Mouse (Mus musculus) thymus, adult 18-20 months (tissue): ENCODE measurements around the gene Sema6d.

Experiments
- DNase-seq, 2 experiments: peaks; one replicate each; pipeline ENCODE4 v3.0.0; 2022; ENCODE audit warnings: mixed read lengths in 2 of 2

Gene Sema6d

DNA sequence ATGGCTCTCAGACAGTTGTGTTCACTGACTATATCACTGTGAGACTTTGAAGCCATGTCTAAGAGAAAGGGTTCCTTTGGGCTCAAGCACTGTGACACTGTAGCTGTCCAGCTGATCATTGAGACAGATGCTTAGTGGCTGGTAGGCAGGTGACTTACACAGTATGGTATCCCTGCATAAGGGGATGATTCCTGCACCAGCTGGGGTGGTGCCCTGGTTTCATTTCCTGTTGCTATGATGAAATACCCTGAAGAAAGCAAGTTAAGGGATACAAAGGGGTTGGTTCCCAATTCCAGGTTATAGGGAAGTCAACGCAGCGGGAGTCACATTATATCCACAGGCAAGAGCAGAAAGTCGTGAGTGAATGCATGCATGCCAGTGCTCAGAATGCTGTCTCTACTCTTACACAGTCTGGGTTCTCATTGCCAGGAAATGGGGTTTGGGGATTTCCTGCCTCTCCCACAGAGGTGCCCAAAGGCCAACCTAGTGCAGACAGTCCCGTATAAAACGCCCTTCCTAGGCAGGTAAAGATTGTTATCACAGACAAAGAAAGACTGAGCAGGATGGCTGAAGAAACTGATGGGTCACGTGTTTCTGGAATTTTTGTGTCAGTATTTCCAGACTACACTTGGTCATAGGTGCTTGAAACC, 532.3 kb downstream of the Sema6d start:
- DNase-seq, result no peak

- DNase-seq, result no peak
These were observed 534.6 kb downstream of the Sema6d start for GRCm38 (mm10) chr2:124624247-124624929.

DNA sequence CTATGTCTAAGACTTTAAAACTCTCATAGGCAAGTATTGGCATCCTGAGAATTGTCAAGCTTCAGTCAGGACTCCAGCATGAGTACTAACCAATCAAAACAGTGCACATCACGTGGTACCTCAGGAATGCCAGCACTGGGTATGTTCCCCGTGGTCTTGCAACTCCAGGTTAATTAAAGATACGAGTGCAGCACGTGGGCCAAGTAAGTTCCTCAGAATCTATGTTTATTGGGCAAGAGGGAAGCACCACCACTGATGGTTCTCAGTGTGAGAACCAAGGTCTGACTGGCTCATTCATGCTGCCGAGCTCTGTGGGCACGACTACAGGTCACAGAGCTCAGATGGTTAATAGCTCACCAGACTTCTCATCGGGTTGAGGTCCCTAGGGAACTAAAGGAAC, 536.7 kb downstream of the Sema6d start:
- DNase-seq, result no peak

DNA sequence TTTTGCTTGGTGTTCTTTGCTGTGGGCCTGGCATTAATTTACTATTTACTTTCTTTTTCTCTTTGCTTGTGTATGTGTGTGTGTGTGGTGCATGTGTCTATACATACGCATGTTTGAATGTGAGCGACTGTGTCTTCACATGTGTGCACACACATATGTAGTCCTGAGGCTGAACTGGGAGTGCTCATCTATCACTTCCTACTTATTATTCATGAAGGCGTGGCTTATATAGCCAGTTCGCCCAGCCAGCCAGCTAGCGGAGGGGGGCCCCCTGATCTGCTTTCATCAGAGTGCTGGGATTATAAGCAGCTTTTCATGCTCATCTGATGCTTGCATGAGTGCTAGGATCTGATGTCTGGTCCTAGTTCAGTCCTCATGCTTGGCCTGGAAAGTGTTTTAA, 537.9 kb downstream of the Sema6d start:
- DNase-seq, result no peak

DNA sequence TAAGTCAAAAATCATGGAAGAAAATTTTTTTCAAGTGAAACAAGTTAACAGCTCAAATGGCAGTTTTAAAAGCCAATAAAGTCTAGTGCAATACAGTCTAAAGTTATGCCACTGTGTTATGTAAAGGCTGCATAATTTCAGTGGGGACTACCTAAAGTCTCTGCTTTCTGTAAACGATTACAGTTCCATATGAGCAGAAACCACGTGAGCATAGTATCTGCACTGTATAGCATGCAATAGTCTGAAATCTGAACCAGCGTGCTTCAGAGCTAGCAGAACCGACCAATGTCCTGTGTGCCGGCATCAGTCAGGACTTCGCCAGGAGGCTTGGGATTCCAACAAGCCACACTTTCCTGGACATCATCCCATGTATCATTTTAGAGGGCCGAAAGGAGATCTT, 538.9 kb downstream of the Sema6d start:
- DNase-seq, result no peak

- DNase-seq, result no peak
These were observed 544.7 kb downstream of the Sema6d start for GRCm38 (mm10) chr2:124634400-124634998.

GRCm38 (mm10) chr2:124635271-124635865, 545.6 kb downstream of the Sema6d start:
- DNase-seq, result no peak

GRCm38 (mm10) chr2:124637080-124637479, 547.3 kb downstream of the Sema6d start:
- no peak for DNase-seq

DNA sequence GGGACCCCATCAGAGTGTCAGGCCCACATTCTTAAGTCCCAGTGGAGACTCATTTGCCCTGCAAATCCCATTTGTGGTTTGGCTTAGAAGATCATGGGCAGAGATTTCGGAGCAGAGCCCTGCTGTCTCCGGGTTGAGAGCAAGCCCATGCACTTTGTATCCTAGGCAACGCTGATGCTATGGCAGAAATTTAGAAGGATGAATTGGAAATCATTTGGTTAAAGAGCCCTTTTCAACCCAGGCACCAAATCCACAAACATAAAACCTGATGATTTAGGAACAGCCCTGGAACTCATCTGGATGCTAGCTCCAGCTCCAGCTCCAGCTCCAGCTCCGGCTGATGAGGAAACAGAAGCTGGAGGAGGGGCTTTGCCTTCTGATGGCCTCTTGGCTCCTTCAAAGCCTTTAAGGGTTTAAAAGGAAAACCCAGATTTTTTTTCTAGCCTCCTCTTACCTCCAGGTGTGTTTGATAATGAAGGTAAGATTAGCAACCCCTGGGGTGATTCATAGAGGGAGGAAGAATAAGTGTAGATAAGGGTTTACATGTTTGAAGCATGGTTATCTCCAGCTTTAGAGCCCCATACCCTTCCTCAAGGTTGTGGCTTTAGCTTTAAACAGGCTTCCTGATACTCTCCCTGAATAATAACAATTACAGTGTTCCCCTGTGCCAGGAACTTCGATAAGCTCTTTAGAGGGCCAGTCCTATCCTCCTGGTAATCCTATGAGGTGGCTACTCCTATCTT, 549.6 kb downstream of the Sema6d start:
- no peak for DNase-seq

GRCm38 (mm10) chr2:124640500-124641193, 550.9 kb downstream of the Sema6d start:
- no peak for DNase-seq

- DNase-seq, result no peak
These were observed 551.4 kb downstream of the Sema6d start for GRCm38 (mm10) chr2:124641194-124641558.

DNA sequence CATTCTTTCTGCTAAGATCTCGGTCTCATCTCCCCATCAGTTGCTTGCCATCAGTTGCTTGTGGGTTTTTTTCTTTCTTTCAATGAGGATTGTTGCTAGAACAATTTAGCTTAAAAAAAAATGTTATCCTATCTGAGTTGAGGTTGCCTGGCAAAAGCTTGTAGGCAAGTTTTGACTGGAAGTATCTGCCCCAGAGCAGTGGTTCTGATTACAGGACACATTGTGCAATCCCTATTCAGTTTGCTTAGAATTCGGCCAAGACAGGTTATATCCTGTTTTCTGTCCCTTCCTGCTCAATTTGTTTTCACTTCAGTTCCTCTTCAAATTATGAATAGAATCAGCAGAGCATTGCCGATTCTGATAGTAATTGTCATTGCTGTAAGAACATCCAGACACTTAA, 552.4 kb downstream of the Sema6d start:
- no peak for DNase-seq

DNA sequence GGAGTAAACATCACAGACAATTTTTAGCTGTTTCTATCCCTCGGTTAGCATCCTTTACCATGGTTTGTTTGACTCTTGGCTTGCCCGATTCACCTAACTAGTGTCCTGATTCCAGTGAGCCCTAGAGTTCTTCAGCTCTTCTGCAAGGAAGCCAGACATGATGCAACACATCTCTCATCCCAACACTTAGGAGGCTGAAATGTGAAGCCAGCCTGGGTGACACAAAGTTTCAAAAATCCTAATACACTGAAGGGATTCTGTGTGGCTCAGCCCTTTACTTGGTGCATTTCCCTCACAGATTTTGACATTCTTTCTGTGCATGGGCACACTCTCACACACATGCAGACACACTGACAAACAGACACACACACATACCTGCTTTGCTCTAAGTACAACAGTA, 560.8 kb downstream of the Sema6d start:
- DNase-seq, result no peak

DNA sequence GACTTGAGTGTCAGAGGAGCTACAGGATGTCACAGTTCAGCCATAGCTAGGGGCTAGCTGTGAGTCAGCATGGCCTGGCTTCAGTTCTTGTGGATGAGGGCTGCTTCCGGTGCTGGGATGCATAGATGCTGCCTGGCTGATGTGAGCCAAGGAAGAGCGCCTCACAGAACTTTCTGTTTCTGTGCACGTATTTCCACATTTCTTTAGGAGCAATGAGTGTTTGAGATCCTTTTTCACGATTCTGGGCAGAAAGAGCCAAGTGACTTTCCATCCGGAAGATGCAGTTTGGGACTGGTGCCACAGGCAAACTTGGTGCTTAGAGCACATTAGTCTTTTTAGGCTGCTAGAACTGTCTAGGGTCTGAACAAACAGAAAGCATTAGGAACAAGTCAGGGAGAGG, 561.4 kb downstream of the Sema6d start:
- DNase-seq, result no peak

- DNase-seq, result no peak
These were observed 563.4 kb downstream of the Sema6d start for GRCm38 (mm10) chr2:124653161-124653560.

GRCm38 (mm10) chr2:124657358-124657757, 567.6 kb downstream of the Sema6d start:
- no peak for DNase-seq

DNA sequence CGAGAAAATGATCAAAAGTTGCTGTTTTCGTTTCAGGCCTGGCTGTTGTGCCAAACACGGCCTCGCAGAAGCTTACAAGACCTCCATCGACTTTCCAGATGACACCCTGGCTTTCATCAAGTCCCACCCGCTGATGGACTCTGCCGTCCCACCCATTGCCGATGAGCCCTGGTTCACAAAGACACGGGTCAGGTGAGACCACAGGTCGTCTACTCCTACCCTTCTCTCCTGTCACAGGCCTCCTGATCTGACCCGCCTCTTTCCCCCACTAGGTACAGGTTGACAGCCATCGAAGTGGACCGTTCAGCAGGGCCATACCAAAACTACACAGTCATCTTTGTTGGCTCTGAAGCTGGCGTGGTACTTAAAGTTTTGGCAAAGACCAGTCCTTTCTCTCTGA, 568.6 kb downstream of the Sema6d start:
- DNase-seq, result no peak

GRCm38 (mm10) chr2:124659601-124660000, 569.8 kb downstream of the Sema6d start:
- no peak for DNase-seq

DNA sequence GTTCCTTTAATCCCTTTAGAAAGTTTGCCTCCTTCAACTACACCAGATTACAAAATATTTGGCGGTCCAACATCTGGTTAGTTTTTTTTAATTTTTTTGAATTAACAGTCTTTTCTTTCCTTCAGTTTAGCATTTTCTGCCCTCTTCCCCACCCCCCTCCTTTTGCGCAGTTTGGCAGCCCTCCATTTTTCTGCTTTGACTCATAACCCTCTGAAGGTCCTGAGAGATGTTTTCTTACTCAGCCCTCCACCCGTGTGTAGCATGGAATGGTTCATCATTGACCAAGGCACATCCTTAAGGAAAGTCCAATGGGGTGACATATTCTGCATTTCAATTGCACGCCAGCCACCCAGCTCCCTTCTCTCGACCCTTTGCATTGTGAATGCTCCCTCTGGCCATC, 570.9 kb downstream of the Sema6d start:
- no peak for DNase-seq

- DNase-seq, result no peak
These were observed 571.5 kb downstream of the Sema6d start for GRCm38 (mm10) chr2:124661316-124661715.

DNA sequence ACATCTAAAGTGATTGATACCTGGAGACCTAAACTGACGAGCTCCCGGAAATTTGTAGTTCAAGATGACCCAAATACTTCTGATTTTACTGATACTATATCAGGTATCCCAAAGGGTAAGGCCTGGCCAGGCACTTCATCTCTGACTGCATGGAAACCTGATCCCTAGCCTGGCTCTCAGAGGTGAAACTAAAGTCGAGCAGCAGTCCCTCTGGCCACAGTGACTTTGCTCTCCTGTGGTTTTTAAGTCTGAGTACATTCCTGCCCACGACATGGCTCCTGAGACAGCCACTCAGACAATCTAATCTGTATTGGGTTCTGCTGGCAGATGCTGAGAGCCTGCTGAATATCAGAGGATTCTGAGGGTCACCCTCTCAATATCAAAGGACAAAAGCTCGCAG, 572.5 kb downstream of the Sema6d start:
- DNase-seq, result no peak

DNA sequence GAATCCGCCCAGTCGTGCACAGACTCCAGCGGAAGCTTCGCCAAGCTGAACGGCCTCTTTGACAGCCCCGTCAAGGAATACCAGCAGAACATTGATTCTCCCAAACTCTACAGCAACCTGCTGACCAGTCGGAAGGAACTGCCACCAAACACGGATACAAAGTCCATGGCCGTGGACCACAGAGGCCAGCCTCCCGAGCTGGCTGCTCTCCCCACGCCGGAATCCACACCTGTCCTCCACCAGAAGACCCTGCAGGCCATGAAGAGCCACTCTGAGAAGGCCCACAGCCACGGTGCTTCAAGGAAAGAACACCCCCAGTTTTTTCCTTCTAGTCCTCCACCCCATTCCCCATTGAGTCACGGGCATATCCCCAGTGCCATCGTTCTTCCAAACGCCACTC, 574.4 kb downstream of the Sema6d start:
- no peak for DNase-seq

DNA sequence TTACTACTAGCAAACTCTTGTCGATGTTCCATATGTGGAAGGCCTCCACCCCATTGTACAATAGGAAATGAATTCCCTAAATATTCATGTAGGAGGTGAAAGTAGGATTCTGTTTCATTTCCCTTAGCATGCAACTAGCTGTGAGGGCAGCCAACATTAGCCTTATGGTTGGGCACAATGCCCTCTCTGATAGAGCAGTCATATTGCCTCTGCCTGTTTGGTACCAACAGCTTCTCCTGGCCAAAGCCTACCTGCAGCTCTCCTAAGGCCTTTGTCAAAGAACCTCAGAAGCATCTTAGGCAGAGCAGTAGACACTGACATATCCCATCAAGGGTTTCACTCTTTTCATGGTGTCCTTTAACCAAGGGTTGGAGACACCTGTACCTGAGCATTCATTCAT, 578.7 kb downstream of the Sema6d start:
- no peak for DNase-seq
